Mouse (Mus musculus): ENCODE results near the gene Cdc6.

DNA sequence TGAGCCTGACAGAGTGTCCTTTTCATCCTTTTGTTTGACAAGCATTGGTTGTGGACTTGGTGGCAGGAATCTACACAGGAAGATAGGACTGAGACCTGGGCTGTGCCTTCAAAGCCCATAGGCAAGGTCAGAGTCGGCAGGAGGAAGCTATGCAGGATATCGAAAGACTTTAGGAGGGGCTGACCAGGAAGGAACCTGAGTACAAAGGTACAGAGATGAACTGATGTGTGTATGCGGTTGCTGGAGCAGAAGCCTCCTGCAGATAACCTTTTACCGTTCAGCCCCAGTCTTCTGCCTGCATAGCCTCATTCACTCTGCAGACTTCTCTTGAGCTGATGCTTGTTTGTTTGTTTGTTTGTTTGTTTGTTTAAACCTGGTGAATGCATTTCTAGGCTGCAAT lies 2.0 kb upstream of the Cdc6 start:
- TF ChIP-seq CTCF (IDR thresholded peaks at IDR 0.05; ENCODE audit: low read depth) (no peak), EP300 (IDR thresholded peaks at IDR 0.05; ENCODE audit: low read depth) (no peak)
